Mouse (Mus musculus) c-Kit-positive CD71-positive TER-119-positive erythroid progenitor cells, embryonic 14.5 days (primary cell): Measurements from ENCODE around the gene H2-Oa.

Experiments used
- DNase-seq: peaks from one replicate; pipeline ENCODE4 v3.0.0-alpha.2; 2013; ENCODE audit warnings: low spot score

Gene H2-Oa

DNA sequence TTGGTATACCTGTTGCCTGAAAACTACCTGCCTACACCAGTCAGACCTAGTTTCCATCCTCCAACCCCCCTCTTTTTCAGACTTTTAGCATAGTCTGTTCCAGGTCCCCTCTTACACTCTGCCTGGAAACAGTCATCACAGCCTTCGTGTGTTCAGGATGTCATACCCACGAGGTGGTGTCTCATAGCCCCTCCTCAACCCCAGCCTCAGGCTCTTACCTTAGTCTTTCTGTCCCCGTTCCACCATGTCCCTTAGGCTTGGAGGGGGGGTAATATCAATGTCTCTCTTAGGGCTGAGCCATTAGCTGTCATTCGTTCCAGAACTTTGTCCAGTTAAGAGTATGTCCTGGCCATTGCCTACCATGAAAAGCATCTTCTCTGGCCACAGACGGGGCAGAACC, 9.0 kb downstream of the H2-Oa start:
- DNase-seq, result no peak

DNA sequence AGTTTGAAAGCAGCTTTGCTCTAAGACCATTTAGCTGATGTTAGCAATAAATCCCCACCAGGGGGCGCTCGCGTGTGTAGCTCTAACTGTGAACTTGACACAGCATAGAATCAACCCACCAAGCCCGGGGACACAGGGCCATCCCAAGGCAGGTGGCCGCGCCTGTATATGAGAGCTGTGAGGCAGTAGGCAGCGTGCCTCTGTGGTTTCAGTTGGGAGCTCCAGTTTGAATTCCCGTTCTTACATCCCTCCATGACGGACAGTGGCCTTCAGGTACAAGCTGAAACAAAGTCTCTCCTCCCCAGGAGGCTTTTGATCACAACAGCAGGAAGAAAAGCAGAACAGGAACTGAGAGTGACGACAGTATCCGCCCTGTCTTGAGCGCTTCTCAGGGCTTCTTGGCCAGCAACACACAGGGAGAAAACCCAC, 9.5 kb downstream of the H2-Oa start:
- peak; percentile 90 for DNase-seq

DNA sequence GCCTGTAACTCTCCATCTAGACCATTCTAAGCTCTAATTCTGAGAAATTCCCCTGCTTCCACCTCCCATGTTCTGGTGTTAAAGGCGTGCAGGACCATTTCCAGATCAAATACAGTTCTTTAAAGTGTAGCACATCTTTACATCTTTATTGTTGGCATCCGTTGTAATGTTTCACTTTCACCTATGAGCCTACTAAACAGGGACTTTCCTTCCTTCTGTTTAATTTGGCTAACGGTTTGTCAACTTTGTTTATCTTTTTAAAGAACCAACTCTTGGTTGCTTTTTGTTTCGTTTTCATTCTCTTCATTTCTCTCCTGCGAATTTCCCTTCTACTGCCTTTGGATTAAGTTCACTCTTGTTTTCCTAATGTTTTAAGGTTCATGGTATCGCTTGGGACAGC, 10.7 kb downstream of the H2-Oa start:
- no peak for DNase-seq

DNA sequence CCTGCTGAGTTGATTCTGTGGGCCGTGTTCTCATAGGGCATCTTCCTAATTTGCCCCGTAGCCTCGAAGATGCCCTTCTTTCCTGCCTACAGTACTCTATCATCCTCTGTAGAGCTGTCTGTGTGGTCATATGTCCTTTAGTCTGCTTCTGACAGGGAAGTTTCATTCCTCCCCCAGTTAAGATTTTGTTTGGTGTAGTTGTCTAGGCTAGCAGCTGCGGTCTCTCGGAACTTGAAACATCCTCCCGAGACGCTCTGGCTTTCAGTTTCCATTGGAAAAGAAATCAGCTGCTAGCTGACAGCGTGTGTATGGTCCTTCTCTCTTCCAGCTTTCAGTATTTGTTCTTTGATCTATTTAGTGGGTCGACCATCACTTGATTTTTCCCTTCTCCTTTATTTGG, 12.7 kb downstream of the H2-Oa start:
- DNase-seq, result no peak

DNA sequence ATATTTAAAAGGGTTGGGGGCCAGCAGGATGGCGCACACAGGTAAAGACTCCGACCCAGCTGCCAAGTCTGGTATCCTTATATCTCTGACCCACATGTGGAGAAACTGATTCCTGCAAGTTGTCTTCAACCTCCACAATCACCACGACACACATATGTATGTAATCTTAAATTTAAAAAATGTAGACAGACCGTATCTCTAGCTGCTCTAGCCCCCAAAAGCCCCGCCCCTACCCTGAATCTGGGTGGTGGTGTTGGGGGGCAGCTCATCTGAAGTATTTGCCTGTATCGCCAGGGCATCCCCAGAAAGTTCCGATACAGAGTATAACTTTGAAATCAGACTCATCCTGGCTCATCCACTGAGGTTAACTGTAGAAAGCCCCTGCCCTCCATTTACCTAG, 14.4 kb downstream of the H2-Oa start:
- DNase-seq, result no peak

DNA sequence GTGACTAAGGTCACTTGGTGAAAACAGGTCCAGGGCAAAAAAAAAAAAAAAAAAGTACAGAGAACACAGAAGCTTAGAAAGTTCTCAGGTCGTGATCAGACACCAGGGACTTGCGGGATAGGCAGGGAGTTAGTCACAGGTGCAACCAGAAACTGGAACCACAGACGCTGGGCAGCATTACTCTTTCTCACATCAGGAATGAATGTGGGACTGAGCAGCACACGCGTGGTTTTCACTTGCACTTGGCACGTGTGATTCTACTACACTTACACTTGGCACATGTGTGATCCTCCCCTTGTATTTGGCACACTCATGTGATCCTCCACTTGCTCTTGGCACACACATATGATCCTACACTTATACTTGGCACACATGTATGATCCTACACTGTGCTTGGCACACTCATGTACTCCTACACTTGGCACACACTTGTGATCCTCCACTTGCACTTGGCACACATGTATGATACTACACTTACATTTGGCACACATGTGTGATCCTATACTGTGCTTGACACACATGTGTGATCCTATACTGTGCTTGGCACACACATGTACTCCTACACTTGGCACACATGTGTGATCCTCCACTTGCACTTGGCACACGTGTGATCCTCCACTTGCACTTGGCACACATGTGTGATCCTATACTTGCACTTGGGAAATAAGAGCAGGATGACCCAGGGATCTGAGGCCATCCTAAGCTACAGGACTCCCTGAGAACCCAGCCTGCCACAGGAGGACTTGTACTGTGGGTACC, 15.1 kb downstream of the H2-Oa start:
- DNase-seq, result no peak

DNA sequence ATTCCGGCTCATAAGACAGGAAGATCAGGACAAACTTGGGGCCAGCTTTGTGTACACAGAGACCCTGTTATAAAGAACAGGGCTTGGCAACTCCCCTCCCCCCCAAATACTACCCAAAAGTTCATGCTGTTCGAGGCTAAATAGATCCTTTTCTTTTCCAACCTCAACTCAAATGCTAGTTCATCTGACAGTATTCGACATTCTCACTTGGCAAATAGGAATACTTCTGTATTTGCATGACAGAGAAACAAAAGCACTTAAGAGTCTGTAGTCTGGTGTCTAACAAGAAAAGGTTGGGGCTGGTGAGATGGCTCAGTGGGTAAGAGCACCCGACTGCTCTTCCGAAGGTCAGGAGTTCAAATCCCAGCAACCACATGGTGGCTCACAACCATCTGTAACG, 16.3 kb downstream of the H2-Oa start:
- no peak for DNase-seq

DNA sequence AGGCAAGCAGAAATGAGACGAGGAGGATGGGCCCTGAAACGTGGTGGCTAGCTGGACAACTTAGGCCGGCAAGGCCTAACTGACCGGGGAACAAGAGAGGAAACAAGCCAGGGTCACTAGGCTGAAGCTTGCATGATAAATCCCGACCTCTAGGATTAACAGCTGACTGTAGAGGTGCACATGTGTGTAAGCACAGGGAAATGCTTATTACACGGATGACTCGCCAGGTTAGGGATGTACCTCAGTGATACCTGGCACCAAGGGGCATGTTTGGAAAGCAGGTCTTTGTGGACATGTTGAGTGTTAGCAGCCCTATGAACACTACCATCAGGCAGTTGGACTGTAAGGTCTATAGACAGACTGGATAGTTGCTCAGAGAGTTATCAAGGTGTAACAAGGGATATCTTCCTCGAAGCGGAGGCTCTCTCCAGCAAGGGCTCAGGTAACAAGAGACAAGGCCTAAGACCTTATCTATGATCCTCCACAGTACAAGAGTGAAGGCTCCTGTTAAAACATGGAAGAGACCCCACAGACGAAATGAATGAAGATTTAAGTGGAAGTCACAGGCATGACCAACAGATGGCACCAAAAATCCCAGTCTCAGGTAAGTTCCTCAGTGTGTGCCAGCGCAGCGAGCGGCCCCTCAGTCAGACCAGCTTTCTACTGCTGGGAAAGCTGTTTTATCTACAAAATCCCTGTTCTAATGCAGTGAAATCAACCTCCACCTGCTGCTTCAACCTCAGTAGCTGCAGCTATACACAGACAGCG, 17.1 kb downstream of the H2-Oa start:
- DNase-seq, result no peak

DNA sequence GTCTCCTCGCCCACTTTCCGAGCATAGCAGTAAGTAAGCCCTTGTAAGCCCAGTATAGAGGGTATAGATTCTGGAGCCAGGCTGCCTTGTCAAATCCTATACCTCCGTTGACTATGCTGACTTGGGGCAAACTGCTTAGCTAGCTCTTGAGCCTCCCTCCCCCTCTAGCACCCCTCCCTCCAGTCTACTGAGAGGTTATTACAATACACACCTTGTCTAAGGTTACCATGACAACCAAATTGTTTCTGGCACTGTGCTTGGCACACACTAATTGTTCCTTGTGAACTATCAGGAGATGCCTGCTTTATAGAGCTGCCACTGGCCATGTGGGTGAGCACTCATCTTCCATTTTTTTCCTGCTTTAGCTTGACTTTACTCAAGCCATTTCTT, 17.7 kb downstream of the H2-Oa start:
- no peak for DNase-seq

DNA sequence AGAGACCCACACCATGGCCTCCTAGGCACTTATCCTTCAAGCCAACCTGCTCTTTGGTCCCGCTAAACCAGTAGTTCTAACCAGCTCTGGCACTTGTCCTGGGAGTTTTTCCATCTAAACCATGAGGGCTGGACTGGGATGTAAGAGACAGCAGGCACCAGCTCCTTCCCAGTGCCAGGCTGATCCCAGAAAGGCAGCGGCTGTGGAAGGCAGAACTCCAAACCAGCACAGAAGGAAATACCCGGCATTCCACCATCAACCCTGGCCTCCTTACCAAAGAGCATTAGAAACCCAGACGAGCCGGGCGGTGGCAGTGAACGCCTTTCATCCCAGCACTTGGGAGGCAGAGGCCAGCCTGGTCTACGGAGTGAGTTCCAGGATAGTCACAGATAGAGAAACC, 18.2 kb downstream of the H2-Oa start:
- DNase-seq, result no peak

DNA sequence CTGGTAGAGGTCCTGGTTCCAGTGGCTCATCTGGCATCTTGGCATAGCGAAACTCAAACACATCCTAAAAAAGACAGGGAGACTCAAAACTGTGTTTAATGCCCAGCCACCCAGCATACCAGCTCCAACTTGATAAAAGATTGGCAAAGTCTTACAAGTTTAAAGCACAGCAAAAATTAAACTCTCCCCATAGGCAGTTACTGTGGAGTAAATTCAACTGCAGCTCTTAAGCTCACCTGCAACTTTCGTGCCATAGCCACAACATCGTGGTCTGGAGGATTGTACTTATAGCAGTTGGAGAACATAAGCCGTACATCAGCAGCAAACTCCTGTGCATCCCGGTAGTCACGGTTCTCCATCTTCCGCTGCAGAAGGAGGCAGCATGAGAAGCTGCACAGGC, 22.0 kb downstream of the H2-Oa start:
- no peak for DNase-seq

DNA sequence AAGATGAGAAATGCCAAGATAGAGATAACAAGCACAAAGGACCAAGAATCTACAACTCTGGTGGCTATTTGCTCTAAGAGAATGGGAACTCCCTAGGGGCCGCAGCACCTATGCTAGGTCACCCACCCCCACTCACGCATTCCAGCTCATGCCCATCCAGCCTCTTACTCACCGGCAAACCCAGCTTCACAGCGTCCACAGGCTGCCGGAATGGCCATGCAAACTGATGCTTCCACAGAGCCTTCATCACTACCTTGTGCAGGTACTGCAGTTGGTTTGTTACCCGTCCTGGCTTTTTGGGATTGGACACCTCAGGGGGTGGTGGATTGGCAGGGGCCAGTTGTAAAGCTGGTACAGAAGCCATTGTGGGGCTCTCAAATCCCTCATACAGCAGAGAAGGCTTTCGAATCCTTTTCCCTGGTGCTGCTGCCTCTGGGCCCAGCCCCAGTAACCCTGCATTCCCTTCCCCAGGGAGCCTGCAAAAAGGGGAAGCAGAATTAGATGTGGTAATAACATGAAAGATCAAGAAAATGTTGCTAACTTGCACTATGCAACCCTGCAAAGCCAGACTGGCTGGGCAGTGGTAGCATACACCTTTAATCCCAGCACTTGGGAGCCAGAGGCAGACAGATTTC, 24.7 kb downstream of the H2-Oa start:
- no peak for DNase-seq

DNA sequence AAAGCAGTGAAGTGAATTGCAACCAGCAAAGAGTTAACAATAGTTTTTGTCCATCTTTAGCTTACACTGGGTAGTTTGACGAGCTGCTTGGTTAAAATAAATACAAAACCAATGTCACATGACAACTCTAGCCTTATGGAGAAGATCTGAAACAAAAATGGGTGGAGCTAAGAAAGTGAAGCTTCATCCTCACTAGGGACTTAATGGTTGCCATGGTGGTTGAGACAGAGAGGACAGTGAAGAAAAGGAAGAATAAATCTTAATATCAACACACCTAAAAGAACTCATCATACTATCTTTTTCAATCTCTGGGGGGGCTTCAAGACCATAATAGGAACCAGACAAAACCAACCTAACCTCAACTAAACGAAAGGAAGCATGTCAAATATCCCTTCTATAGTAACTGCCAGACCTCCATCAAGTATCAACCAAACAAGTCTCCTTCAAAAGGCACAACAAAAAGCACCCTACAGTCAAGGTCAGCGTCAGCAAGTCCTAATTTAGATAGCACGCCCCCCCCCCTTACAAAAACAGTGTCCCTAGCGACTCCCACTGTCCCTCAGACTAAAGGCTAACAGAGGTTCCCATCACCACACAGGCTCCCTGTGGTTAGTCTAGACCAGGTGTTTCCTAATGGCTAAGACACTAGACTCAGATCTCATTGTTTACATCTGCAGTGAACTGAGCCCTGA, 25.4 kb downstream of the H2-Oa start:
- DNase-seq, result no peak

DNA sequence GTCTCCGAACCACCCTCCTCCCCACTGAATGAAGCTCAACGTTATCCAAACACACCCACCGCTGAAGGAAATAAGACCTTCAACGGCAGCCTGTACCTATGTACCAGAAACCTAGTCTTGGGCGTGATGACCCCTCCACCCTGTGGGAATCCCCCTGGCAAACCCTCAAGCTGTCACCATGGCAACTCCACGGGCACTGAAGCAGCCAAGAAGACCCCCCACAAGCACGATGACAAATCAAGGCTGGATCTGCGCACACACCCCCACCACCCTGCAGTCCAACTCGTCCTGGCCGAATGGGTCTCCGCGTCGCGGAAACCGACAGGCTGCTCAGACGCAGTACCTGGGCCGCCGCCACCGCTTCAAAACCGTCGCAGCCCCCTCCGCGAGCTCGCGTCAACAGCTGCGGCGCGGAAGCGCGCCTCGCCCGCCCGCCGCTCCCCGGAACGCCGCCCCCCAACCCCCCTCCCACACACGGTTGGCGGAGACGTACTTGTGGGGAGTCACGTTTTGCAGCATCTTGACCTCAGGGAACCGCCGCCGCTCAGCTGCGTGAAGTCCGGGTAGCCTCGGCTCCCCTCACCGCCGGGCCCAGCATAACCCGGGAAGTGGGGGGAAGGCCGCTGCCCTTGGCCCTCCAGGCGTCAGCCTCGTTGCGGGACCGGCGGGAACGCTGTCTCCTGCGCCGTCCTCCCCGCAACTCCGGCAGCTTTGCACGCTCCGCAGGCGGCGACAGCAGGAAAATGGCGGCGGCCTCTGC, 26.2 kb downstream of the H2-Oa start:
- no peak for DNase-seq

DNA sequence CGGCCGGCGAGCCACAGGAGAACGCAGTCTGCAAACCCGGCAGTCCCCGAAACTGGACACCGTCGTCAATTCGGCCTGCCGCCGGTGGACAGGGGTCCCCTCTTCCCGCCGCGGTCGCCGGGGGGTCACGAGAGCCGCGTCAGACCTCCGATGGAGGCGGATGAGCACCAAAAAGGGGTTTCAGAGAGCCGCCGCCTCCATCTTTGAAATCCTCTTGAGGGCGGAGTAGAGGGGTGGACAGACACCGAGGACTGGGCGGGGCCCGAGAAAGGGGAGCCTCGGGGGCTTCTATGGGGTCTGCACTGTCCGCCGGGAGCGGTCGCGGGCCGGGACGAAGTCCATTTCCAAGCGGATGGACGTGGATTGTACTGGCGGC, 26.7 kb downstream of the H2-Oa start:
- no peak for DNase-seq

DNA sequence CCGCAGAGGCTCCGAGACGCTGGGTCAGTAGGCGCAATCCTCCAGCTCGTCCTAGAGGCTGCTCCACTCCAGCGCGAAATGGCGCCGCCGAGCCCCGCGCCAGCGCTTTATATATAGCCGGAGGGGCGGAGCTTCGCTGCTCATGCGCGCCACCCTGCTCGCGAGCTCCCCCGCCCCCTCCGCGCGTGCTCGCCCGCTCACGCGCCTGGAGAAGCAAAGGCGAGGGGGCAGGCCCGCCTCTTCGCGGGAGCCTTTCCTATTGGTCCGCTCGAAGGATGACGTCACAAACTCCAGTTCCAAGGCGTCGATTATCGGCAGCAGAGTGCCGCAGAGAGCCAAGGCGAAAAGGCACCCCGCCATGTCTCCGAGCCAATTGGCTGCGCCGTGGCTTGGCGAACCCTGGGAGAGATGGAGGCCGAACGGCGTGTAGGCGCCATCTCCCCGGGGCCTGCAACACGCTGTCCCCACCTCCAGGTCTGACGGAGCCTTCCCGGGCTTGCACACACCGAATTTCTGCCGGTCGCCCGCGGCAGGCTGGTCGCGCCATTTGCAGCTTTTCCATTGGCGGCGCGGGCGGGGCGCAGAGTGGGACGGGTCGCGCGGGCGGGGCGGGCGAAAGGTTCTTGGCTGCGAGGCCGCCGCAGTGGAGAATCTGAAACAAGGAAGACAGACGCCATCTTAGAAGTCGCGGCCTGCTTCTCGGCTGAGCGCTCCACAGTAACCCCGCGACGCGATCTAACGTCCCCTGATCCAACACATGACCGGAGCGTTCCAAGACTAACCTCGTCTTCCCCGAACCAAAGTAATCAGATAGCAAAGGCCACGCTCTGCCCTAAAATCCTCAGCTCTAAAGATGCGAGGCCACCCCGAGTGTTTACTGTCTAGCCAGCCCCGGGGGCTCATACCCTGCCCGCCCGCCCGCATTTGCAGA, 27.4 kb downstream of the H2-Oa start, which contains the start of gene H2-DMa:
Gene H2-DMa, plus strand, starts transcription at position 293 of the 931 bp plus-strand sequence.
- DNase-seq, result peak; percentile 99

DNA sequence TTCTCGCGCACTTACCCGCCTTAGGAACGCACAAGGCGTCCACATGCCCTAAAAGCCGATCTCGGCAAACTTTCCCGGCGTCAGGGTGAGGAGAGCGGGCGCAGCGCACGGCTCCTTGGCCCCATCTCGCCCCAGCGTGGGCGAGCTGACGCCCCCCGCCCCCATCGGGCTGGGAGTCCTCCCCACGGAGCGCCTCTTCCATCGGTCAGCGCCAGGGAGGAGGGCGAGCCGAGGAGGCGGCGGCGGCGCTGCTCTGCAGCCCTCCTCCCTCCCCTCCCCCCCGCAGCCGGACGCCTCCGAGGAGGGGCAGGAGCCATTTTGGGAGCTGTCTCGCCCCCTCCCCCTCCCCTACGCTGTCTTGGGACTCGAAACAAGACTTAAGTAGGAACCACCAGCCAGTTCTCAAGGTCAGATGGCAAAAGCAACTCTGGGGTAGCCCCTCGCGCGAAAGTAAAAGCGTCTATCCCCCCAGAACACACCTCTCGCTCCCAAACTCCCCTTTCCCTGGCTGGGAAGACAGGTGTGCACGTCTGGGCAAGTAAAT, 28.1 kb downstream of the H2-Oa start:
- peak; percentile 66 for DNase-seq

DNA sequence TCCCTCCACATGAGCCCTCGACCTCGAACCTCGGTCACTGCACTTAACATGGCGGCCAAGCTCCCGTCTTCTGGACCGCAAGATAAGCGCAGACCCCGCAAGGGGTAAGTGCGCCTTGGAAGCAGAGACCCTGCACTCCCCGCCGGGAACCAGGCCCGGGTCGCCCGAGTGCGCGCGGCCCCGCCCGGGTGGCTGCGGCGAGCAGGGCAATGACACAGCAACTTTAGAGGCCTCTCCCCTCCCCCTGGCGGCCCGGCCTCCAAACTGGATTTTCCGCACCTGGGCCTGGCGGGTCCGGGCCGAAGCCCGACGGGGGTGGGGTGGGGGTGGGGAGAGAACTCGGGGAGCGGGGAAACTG, 28.7 kb downstream of the H2-Oa start:
- peak; percentile 78 for DNase-seq

DNA sequence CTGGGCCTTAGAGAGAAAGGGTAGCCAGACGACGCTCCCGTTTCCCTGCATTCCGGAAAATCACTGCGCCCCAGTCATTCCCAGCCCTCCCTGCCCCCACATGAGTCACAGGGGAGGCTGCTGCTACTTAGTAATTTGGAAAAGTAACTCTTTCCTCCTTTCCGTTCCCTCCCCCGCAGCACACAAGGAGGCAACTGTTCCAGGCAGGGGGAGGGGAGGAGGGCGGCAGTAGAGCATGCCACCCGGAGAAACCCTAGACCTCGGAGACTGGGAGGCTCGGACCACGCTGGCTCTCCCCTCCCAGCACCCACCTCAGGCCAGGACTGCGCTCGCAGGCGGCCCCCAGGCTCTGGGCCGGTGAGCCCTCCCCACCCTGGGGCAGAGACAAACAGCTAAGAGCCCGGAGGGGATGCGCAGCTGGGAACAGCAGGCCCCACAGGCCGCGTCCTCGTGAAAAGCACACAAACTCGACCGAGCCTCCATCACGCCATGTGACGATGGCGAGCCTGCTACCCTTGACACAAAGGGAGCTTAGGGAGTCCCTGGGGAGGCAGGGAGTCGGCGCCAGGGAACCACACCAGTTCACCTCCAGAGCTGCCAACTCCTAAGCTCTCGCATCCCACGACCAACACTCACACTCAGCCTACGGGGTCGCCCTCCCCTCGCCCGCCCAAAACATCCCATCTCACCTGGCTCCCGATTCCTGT, 29.2 kb downstream of the H2-Oa start:
- DNase-seq, result peak; percentile 48

DNA sequence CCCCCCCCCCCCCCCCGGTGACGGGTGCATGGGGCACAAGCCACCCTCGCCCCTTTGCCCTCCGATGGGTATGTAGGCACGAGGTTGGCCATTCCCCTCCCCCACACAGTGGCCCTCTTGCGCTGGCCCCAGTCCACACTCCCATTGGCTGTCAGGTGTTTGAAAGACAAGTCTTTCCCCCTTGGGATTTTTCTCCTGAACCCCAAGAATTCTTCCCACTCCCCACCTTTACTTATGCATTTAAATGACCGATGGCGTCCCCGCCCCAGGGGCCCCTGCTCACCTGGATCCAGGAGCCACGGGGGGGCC, 29.7 kb downstream of the H2-Oa start:
- DNase-seq, result peak; percentile 53
